Mouse (Mus musculus): Measurements from ENCODE around the gene Synj2. TPM values are rescaled to one million over a fixed set of nuclear protein-coding genes. Genes with fewer than 3 reads are reported as not detected.

Gene Synj2
- 20.6 TPM for polyA plus RNA-seq (2017; shearing (Covaris generic))

GRCm38 (mm10) chr17:5941230-5942043 is at the start of gene Synj2:
Gene Synj2, plus strand, starts transcription at chr17:5941280.

GRCm38 (mm10) chr17:6079287-6080122 is 138.4 kb downstream of the Synj2 start, which contains the start of the genes Serac1 and Gtf2h5:
Gene Serac1, minus strand, starts transcription at chr17:6079741.
Gene Gtf2h5, plus strand, starts transcription at chr17:6079786.

Other genes starting within 250 kb of the Synj2 start
- 6.8 TPM for gene Snx9, start 100.0 kb upstream of the Synj2 start, polyA plus RNA-seq (2017; shearing (Covaris generic))
- 2.2 TPM for gene Serac1, start 138.5 kb downstream of the Synj2 start, polyA plus RNA-seq (2017; shearing (Covaris generic))
- 93.8 TPM for gene Gtf2h5, start 138.5 kb downstream of the Synj2 start, polyA plus RNA-seq (2017; shearing (Covaris generic))
- 68.3 TPM for gene Tulp4, start 165.2 kb downstream of the Synj2 start, polyA plus RNA-seq (2017; shearing (Covaris generic))